Mouse (Mus musculus): ENCODE measurements at regions not wholly inside any gene's neighbourhood (a gene's known extent, or its start where the extent isn't known, plus 50 kb on each side); places are given as distances from the start of the nearest gene placed in this dataset.
A peak's percentile ranks its signal among the peaks of the same experiment; 100 is the strongest.

DNA sequence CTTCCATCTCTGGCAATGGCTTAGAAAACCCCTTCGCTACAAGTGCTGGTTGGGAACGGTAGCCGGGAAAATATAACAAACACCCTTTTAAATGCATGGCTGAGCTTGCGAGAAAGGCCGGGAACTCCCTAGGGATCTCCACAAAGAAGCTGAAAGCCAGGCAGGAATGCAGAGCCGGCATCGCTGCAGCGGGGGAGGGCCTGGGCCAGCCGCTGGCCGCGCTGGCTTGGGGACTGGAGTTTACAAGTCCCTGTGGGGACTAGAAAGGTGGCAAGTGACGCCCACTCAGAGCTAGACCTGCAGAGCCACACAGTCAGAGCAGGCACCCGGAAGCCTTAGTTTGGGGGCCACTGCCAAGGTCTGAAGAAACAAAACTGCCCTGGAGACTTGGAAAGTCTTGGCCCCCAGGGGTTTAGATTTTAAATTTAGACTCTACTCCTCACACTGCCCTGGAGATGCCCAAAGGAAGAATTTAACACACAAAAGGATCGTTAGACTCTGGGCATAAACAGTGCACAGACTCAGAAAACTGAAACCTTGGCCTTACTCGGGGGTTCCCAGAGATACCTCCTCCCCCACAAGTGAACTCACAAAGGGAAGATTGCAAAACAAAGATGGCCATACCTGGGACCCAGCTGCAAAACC lies 59.4 kb downstream of the 1700001O22Rik start:
- DNase-seq (ENCODE audit: low spot score) (peak; percentile 77), ATAC-seq (ENCODE audit: low FRiP score) (no peak)
- Histone ChIP-seq H3K36me3 (ENCODE audit: insufficient read depth, low read length) (no peaks in the 10 kb centered on the region), H3K4me2 (ENCODE audit: low read depth, low read length, poor library complexity, severe bottlenecking) (peak overlapping the region; percentile 15; the same call in 1 of the 2 replicates), H3K9ac (replicated peaks; ENCODE audit: low read length, poor library complexity, severe bottlenecking) (peak overlapping the region; percentile 50), H3K4me3 (ENCODE audit: low read depth, low read length) (no peak overlapping the region), H3K4me1 (ENCODE audit: insufficient read depth, low read length) (peaks cover 11% of the 10 kb centered on the region), H3K27ac (ENCODE audit: low read depth, low read length) (peak overlapping the region; percentile 81), H3K9me3 (ENCODE audit: low read length) (no peaks in the 10 kb centered on the region), H3K27me3 (ENCODE audit: insufficient read depth, low read length) (no peaks in the 10 kb centered on the region)
- WGBS = 3% methylated on average over 15 of the region's 15 CpGs
- no peak for TF ChIP-seq CTCF (IDR thresholded peaks at IDR 0.05)

DNA sequence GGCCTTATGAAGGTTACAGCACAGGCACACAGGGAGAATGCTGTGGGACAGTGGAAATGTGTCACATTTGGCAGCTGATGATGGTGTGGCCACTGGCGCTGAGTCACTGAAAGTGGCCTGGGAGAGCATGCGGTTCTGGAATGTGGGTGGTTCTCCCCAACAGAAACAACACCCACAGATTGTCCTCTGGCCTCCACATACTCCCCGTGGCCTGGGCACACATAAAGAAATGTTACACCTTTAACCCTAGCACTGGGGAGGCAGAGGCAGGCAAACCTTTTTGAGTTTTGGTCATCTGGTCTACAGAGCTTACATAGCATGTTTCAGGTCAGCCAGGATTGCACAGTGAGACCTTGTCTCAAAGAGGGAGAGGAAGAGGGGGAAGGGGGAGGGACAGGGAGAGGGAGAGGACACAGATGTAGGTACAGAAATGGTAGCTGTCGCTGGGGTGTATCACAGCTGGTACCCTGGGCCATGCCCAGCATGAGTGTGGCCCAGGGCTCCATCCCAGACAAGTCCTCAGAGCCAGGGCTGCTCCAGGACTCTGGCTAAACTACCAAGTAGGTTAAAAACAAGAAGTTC lies 60.1 kb downstream of the 1700001O22Rik start:
- H3K9ac ChIP-seq (replicated peaks; ENCODE audit: low read length, poor library complexity, severe bottlenecking) = peak overlapping the region; percentile 50; the same call in 1 of the 2 replicates

DNA sequence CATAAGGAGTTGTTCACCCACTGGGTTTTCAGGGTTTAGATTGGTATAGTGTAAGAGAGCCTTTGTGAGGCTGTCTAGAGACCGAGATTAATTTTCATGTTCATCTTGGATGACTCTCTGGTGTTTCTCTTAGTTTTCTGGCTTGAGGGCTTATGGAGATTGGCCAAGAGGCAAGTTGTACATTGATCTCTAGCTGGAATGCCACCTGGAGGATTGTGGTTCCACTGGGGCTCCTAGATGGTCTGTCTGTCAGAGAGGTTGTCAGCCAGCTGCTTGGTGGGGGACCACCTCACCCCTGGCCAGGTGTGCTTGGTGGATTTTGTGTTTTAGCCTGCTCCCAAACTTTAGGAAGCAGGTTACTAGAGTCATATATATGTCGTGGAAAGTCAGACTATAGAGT lies 62.0 kb downstream of the 1700001O22Rik start:
- ATAC-seq (ENCODE audit: low FRiP score) = no peak
- no peak for DNase-seq (ENCODE audit: low spot score)
- no peaks in the 10 kb centered on the region for H3K36me3 ChIP-seq (ENCODE audit: insufficient read depth, low read length)
- H3K9ac ChIP-seq (replicated peaks; ENCODE audit: low read length, poor library complexity, severe bottlenecking) = no peak overlapping the region
- TF ChIP-seq CTCF (IDR thresholded peaks at IDR 0.05) = no peak
- no peak overlapping the region for H3K4me3 ChIP-seq (ENCODE audit: low read depth, low read length)
- no peaks in the 10 kb centered on the region for H3K27me3 ChIP-seq (ENCODE audit: insufficient read depth, low read length)
- peaks cover 11% of the 10 kb centered on the region for H3K4me1 ChIP-seq (ENCODE audit: insufficient read depth, low read length)
- no peaks in the 10 kb centered on the region for H3K9me3 ChIP-seq (ENCODE audit: low read length)
- 87% methylated on average over 2 of the region's 2 CpGs for WGBS
- H3K27ac ChIP-seq (ENCODE audit: low read depth, low read length) = no peak overlapping the region
- H3K4me2 ChIP-seq (ENCODE audit: low read depth, low read length, poor library complexity, severe bottlenecking) = no peak overlapping the region

More for the DNA sequence above, 60.1 kb downstream of the 1700001O22Rik start:
- Histone ChIP-seq H3K4me3 (ENCODE audit: low read depth, low read length) (no peak overlapping the region), H3K4me1 (ENCODE audit: insufficient read depth, low read length) (peaks cover 11% of the 10 kb centered on the region), H3K36me3 (ENCODE audit: insufficient read depth, low read length) (no peaks in the 10 kb centered on the region), H3K9me3 (ENCODE audit: low read length) (no peaks in the 10 kb centered on the region), H3K27ac (ENCODE audit: low read depth, low read length) (peak overlapping the region; percentile 81), H3K4me2 (ENCODE audit: low read depth, low read length, poor library complexity, severe bottlenecking) (no peak overlapping the region), H3K27me3 (ENCODE audit: insufficient read depth, low read length) (no peaks in the 10 kb centered on the region)
- DNase-seq (ENCODE audit: low spot score) (no peak), ATAC-seq (ENCODE audit: low FRiP score) (no peak)
- TF ChIP-seq CTCF (IDR thresholded peaks at IDR 0.05) = no peak
- WGBS = 32% methylated on average over 4 of the region's 4 CpGs

DNA sequence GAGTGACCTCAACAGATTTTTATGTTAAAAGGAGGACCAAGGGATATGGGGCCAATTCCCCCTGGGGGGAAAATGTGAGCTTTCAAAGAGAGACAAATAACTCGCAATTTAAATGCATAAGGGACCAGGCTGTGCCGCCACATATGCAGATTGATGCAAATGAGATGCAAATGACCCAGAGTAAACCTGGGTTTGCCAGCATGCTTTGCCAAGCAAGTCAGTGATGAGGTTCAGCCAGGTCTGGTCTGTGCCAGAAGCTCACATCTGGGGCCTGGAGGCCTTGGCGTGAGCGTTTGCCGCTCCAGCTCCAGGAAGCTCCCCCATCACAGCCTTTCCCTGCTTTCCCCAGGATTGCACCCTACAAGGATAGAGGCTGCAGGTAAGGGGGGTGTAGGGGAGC lies 65.7 kb downstream of the 1700001O22Rik start:
- no peaks in the 10 kb centered on the region for H3K36me3 ChIP-seq (ENCODE audit: insufficient read depth, low read length)
- no peaks in the 10 kb centered on the region for H3K4me1 ChIP-seq (ENCODE audit: insufficient read depth, low read length)
- DNase-seq (ENCODE audit: low spot score) = peak; percentile 80
- no peak overlapping the region for H3K27ac ChIP-seq (ENCODE audit: low read depth, low read length)
- no peak overlapping the region for H3K4me2 ChIP-seq (ENCODE audit: low read depth, low read length, poor library complexity, severe bottlenecking)
- 21% methylated on average over 5 of the region's 5 CpGs for WGBS
- ATAC-seq (ENCODE audit: low FRiP score) = no peak
- no peak overlapping the region for H3K4me3 ChIP-seq (ENCODE audit: low read depth, low read length)
- TF ChIP-seq CTCF (IDR thresholded peaks at IDR 0.05) = no peak
- no peak overlapping the region for H3K9ac ChIP-seq (replicated peaks; ENCODE audit: low read length, poor library complexity, severe bottlenecking)
- no peaks in the 10 kb centered on the region for H3K9me3 ChIP-seq (ENCODE audit: low read length)
- no peaks in the 10 kb centered on the region for H3K27me3 ChIP-seq (ENCODE audit: insufficient read depth, low read length)

DNA sequence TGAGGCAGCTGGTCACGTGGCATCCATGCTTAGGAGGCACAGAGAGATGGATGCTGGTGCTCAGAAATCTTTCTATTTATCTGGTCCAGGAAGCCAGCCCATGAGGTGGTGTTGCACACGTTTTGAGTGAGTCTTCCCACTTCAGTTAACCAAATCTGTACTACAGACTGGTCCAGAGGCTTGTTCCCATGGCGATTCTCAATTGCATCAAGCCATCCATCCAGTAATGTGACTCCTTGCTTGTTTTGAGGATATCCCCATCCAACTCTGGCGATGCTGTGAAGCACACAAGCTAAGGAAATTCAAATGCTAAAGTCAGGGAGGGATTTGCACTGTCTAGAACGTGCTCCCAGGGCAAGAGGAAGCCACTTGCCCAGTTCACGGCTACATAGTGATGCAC lies 66.8 kb downstream of the 1700001O22Rik start:
- Histone ChIP-seq H3K27me3 (ENCODE audit: insufficient read depth, low read length) (no peaks in the 10 kb centered on the region), H3K9me3 (ENCODE audit: low read length) (no peaks in the 10 kb centered on the region), H3K4me1 (ENCODE audit: insufficient read depth, low read length) (no peaks in the 10 kb centered on the region), H3K27ac (ENCODE audit: low read depth, low read length) (no peak overlapping the region), H3K9ac (replicated peaks; ENCODE audit: low read length, poor library complexity, severe bottlenecking) (no peak overlapping the region), H3K4me3 (ENCODE audit: low read depth, low read length) (no peak overlapping the region), H3K36me3 (ENCODE audit: insufficient read depth, low read length) (no peaks in the 10 kb centered on the region), H3K4me2 (ENCODE audit: low read depth, low read length, poor library complexity, severe bottlenecking) (no peak overlapping the region)
- ATAC-seq (ENCODE audit: low FRiP score) (no peak), DNase-seq (ENCODE audit: low spot score) (no peak)
- 45% methylated on average over 6 of the region's 6 CpGs for WGBS
- no peak for TF ChIP-seq CTCF (IDR thresholded peaks at IDR 0.05)

DNA sequence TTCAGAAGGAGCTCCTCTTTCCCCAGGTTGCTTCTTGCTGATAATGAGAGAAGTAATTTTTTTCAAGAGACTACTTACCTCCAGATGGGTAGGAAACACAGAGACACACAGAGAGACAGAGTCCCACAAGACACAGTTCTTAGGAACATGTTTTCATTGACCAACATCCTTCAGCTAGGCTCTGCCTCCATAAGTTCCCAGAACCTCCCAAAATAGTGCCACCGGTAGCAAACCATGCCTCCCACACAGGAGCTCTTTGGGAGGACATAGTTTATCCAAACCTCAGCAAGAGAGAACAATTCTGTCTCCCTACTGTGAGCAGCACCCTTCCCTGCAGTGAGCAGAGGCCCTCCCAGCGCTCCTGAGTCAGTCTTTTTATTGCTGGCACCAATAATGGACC lies 67.2 kb downstream of the 1700001O22Rik start:
- no peak overlapping the region for H3K9ac ChIP-seq (replicated peaks; ENCODE audit: low read length, poor library complexity, severe bottlenecking)
- H3K4me2 ChIP-seq (ENCODE audit: low read depth, low read length, poor library complexity, severe bottlenecking) = no peak overlapping the region
- no peaks in the 10 kb centered on the region for H3K36me3 ChIP-seq (ENCODE audit: insufficient read depth, low read length)
- ATAC-seq (ENCODE audit: low FRiP score) (no peak), DNase-seq (ENCODE audit: low spot score) (no peak)
- H3K9me3 ChIP-seq (ENCODE audit: low read length) = no peaks in the 10 kb centered on the region
- WGBS = 52% methylated on average over 2 of the region's 2 CpGs
- H3K27ac ChIP-seq (ENCODE audit: low read depth, low read length) = no peak overlapping the region
- TF ChIP-seq CTCF (IDR thresholded peaks at IDR 0.05) = no peak
- no peak overlapping the region for H3K4me3 ChIP-seq (ENCODE audit: low read depth, low read length)
- no peaks in the 10 kb centered on the region for H3K27me3 ChIP-seq (ENCODE audit: insufficient read depth, low read length)
- no peaks in the 10 kb centered on the region for H3K4me1 ChIP-seq (ENCODE audit: insufficient read depth, low read length)

All from midbrain, postnatal 0 days (tissue).